Mouse (Mus musculus): ENCODE data around the gene Doc2b. TPM values are rescaled to one million over a fixed set of nuclear protein-coding genes. Genes with fewer than 3 reads are reported as not detected.

Gene Doc2b
- polyA plus RNA-seq (2017; shearing (Covaris generic)): 0.09 TPM

DNA sequence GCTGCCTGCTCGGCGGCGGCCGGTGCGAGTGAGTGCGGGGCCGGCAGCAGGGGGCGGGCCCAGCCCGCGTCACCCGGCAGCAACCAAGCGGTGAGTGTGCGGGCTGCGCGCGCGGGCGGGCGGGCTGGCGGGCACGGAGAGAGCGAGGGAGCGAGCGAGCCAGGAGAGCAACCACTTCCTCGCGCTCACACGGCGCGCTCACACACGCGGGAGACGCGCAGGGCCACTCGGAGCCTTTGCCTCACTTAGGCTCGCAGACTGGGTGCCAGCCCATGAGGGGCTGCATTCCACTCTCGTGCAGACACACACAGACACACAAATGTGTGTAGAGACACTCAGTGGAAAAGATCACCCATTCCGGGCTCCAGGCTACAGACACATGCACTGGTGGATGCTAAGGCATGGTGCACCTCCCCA is at the start of gene Doc2b:
Doc2b (minus strand) TSS at position 21 of the 417 bp plus-strand sequence.

DNA sequence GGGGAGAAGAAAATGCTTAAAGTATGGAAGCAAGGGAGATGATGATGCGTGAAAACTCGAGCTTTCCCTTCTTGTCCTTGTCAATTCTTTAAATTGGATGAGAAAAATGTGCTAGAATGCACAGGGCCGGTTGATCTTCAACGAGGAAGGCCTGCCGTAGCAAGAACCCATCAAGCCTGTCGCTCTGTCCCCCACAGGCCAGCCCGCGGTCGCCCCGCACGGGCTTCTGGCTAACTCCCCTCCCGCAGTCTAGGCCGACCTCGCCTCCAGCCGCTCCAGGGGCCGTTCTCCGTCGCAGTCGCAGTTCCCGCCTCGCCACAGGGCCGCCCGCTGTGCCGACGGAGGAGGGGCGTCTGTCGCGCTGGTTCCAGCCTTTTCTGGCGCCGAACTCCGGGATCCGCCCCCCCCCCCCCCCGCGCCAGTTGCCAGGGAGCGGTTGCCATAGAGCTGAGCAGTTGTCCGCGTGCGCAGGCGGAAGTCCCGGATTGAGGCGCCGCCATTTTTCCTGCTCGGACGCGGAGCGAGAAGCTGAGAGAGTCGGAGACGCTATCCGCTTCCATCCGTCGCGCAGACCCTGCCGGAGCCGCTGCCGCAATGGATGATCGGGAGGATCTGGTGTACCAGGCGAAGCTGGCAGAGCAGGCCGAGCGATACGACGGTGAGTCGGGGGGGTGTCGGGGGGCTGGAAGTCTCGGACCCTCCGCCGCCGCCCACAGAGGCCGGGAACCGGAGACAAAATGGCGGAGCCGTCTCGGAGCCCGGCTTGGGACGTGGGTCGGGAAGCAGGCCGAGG is 63.2 kb downstream of the Doc2b start, which contains the start of gene Ywhae:
Ywhae (plus strand) TSS at position 436 of the 793 bp plus-strand sequence.

Other genes starting within 250 kb of the Doc2b start
- 314 TPM for gene Pitpna, start 208.0 kb downstream of the Doc2b start, polyA plus RNA-seq (2017; shearing (Covaris generic))
- 87.0 TPM for gene Inpp5k, start 165.1 kb downstream of the Doc2b start, polyA plus RNA-seq (2017; shearing (Covaris generic))
- 17.9 TPM for gene Myo1c, start 145.5 kb downstream of the Doc2b start, polyA plus RNA-seq (2017; shearing (Covaris generic))
- gene Crk, start 116.8 kb downstream of the Doc2b start, polyA plus RNA-seq (2017; shearing (Covaris generic)): 93.1 TPM
- 195 TPM for gene Ywhae, start 63.2 kb downstream of the Doc2b start, polyA plus RNA-seq (2017; shearing (Covaris generic))
- 6.0 TPM for gene Rph3al, start 142.4 kb upstream of the Doc2b start, polyA plus RNA-seq (2017; shearing (Covaris generic))
- gene 1700016K19Rik, start 203.9 kb upstream of the Doc2b start, polyA plus RNA-seq (2017; shearing (Covaris generic)): not detected
- gene Rflnb, start 231.7 kb upstream of the Doc2b start, polyA plus RNA-seq (2017; shearing (Covaris generic)): 59.6 TPM